In the genomic region with DNA sequence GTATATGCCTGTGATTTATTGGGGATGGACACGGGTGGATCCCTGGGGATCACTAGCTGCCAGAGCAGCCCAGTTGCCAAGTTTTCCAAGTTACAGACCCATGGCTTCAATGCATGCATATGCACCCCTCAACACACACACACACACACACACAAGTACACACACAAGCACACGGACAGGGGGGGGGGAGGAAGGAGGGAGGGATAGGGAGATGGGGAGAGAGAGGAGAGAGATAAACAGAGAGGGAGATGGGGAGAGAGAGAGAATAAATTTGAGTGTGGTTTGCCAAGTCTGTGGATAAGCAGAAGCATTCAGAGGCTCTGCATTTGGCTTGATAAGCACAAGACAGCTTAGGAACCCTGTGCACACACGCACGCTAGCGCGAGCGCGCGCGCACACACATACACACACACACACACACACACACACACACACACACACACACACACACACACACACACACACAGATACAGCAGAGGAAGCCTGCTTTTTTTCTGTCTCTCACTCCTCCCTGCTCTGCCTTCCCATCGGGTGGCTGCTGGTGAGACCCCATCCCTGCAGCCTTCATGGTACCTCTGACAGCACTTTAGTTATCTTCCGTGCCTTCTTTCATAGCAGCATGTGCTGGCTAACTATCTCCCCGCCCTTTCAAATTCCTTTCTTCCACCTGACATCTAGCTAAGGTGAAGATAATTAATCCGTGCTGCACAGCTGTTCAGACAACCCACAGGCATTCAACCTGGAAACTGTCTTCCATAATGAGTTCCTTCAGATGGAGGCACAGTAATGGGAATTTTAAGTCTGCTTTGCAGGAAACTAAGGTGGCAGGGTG, we compare ENCODE assay signal across 11 mouse cellular contexts. TPM values are rescaled to one million over a fixed set of nuclear protein-coding genes. Genes with fewer than 3 reads are reported as not detected.
DNase-seq lines count a peak whose midpoint lies in the region; ATAC-seq and TF ChIP-seq lines count a peak whose summit lies in the region.
"Had no signal": no experiment of that assay in that cellular context is flagged by ENCODE, and none has a peak within 500 bp of the region (broad histone marks: within the 10 kb centered on the region; RNA-seq: fewer than 3 reads in every experiment).

No protein-coding gene starts in this region.

- ATAC-seq in lung, embryonic 14.5 days (ENCODE audit: insufficient read depth): peak; percentile 71
- no peak for ATAC-seq in embryonic facial prominence, embryonic 14.5 days (ENCODE audit: low read depth)
- ATAC-seq in liver, embryonic 11.5 days (replicated peaks; ENCODE audit: low FRiP score): peak; percentile 95
- ATAC-seq: Patski had no signal

- TF ChIP-seq CTCF in lung, embryonic 14.5 days (IDR thresholded peaks at IDR 0.05; ENCODE audit: low read depth): no peak

- no peaks in the 10 kb centered on the region for H3K27me3 ChIP-seq in lung, embryonic 14.5 days (ENCODE audit: insufficient read depth, low read length)
- no peaks in the 10 kb centered on the region for H3K27me3 ChIP-seq in embryonic facial prominence, embryonic 14.5 days (replicated peaks; ENCODE audit: control insufficient read depth, insufficient read depth, low read length)
- H3K27me3 ChIP-seq in liver, embryonic 11.5 days (replicated peaks; ENCODE audit: control insufficient read depth, insufficient read depth, low read length): no peaks in the 10 kb centered on the region
- H3K27me3 ChIP-seq: Patski had no signal

- no peak overlapping the region for H3K9ac ChIP-seq in lung, embryonic 14.5 days
- no peak overlapping the region for H3K9ac ChIP-seq in embryonic facial prominence, embryonic 14.5 days (ENCODE audit: low read depth, low read length)
- no peak overlapping the region for H3K9ac ChIP-seq in liver, embryonic 11.5 days (ENCODE audit: low read depth, low read length)

- no peak overlapping the region for H3K4me3 ChIP-seq in lung, embryonic 14.5 days (ENCODE audit: low read depth, low read length)
- H3K4me3 ChIP-seq in embryonic facial prominence, embryonic 14.5 days (ENCODE audit: low read depth, low read length): no peak overlapping the region
- 0 out of 2 replicates have a peak overlapping the region, but pooled peaks have one; percentile 12 for H3K4me3 ChIP-seq in liver, embryonic 11.5 days (ENCODE audit: low read depth, low read length)
- H3K4me3 ChIP-seq: gastrocnemius, adult 2 months; left cerebral cortex, adult 2 months had no signal

- intact Hi-C loops in left cerebral cortex, postnatal 4 days (cut with DNase I): no loop called here

- H3K36me3 ChIP-seq in lung, embryonic 14.5 days (ENCODE audit: insufficient read depth): no peaks in the 10 kb centered on the region
- no peaks in the 10 kb centered on the region for H3K36me3 ChIP-seq in embryonic facial prominence, embryonic 14.5 days (ENCODE audit: control insufficient read depth, insufficient read depth, low read length)
- H3K36me3 ChIP-seq in liver, embryonic 11.5 days (ENCODE audit: control insufficient read depth, insufficient read depth, low read length): no peaks in the 10 kb centered on the region

- no peak overlapping the region for H3K4me2 ChIP-seq in lung, embryonic 14.5 days
- H3K4me2 ChIP-seq in embryonic facial prominence, embryonic 14.5 days (ENCODE audit: low read depth, low read length): no peak overlapping the region
- peak overlapping the region; percentile 49 for H3K4me2 ChIP-seq in liver, embryonic 11.5 days

- H3K9me3 ChIP-seq in lung, embryonic 14.5 days (ENCODE audit: low read depth, low read length): no peaks in the 10 kb centered on the region
- H3K9me3 ChIP-seq in embryonic facial prominence, embryonic 14.5 days (ENCODE audit: control insufficient read depth, low read length): no peaks in the 10 kb centered on the region
- H3K9me3 ChIP-seq in liver, embryonic 11.5 days (ENCODE audit: control insufficient read depth, low read length): no peaks in the 10 kb centered on the region

- H3K27ac ChIP-seq in lung, embryonic 14.5 days (ENCODE audit: low read depth): no peak overlapping the region
- no peak overlapping the region for H3K27ac ChIP-seq in embryonic facial prominence, embryonic 14.5 days (replicated peaks; ENCODE audit: low read depth, low read length)
- H3K27ac ChIP-seq in liver, embryonic 11.5 days (ENCODE audit: low read depth, low read length): peak overlapping the region; percentile 78
- H3K27ac ChIP-seq: gastrocnemius, adult 2 months; left cerebral cortex, adult 2 months had no signal

- no peaks in the 10 kb centered on the region for H3K4me1 ChIP-seq in lung, embryonic 14.5 days (ENCODE audit: insufficient read depth)
- no peaks in the 10 kb centered on the region for H3K4me1 ChIP-seq in embryonic facial prominence, embryonic 14.5 days (ENCODE audit: control insufficient read depth, insufficient read depth, low read length)
- H3K4me1 ChIP-seq in liver, embryonic 11.5 days (replicated peaks; ENCODE audit: control insufficient read depth, insufficient read depth, low read length): peaks cover 39% of the 10 kb centered on the region

- WGBS in lung, embryonic 14.5 days: 29% methylated on average over 10 of the region's 14 CpGs
- 62% methylated on average over 14 of the region's 14 CpGs for WGBS in embryonic facial prominence, embryonic 14.5 days
- 32% methylated on average over 14 of the region's 14 CpGs for WGBS in liver, embryonic 11.5 days

- DNase-seq in lung, embryonic 14.5 days: no peak
- no peak for DNase-seq in lung, postnatal 25 days (ENCODE audit: low spot score)
- DNase-seq in embryonic facial prominence, embryonic 14.5 days (ENCODE audit: low spot score): peak; percentile 40
- DNase-seq in liver, embryonic 11.5 days (ENCODE audit: low spot score): no peak
- peak; percentile 66 to 72 for DNase-seq in spleen, postnatal 10 days (ENCODE audit: low spot score in 2 of 2)
- no peak for DNase-seq in left cerebral cortex, postnatal 4 days
- DNase-seq in lung, postnatal 36 days: no peak
- DNase-seq: cerebellum, adult 2 months; gastrocnemius, adult 2 months had no signal

RNA-seq across cellular contexts. Expression of a gene that starts 30.7 kb away (rescaled TPM):
- 5.1 and 5.6 TPM in 2 replicates for polyA plus RNA-seq in lung, embryonic 14.5 days (2014; fragmentation: Nextera tagmentation; extraction: Ambion mirVana)
- polyA plus RNA-seq in embryonic facial prominence, embryonic 14.5 days (2014; fragmentation: Nextera tagmentation; extraction: Ambion mirVana): 6.5 and 7.0 TPM in 2 replicates
- polyA plus RNA-seq in liver, embryonic 11.5 days (2014; fragmentation: Nextera tagmentation; extraction: Ambion mirVana): 9.4 and 11.4 TPM in 2 replicates
- 10 to 100 TPM; 55.7 to 56.5 TPM for total RNA-seq in left cerebral cortex, postnatal 4 days (2021)

Comparison
In these comparisons a context has a peak if more than half of its experiments do, and no peak if none do; other contexts are left out.
1. DNase-seq: peak in embryonic facial prominence, embryonic 14.5 days (single experiment) and spleen, postnatal 10 days (2 of 2); none in lung, embryonic 14.5 days (single experiment), lung, postnatal 25 days (single experiment), liver, embryonic 11.5 days (single experiment), left cerebral cortex, postnatal 4 days (single experiment) and lung, postnatal 36 days (single experiment).